Mouse (Mus musculus) adrenal gland, adult 10 weeks (tissue): ENCODE data around the gene Ppm1m. TPM values are rescaled to one million over a fixed set of nuclear protein-coding genes. Genes with fewer than 3 reads are reported as not detected.

Experiments used
- polyA plus RNA-seq: library from polyadenylated mRNA; stranded (reverse); fragments of 350-450 nt; fragmentation: Illumina TruSeq; extraction: RNeasy Lipid Tissue Mini Kit (QIAGEN cat#74804); gene quantifications from one replicate; pipeline ENCODE4 v1.2.3, GENCODE M21; 2014; ENCODE audit warnings: low read depth, low replicate concordance

Gene Ppm1m
- 10.9 TPM for polyA plus RNA-seq

GRCm38 (mm10) chr9:106199535-106200272 lies at the start of gene Ppm1m:
TSS of gene Ppm1m (minus strand) at chr9:106199746.

DNA sequence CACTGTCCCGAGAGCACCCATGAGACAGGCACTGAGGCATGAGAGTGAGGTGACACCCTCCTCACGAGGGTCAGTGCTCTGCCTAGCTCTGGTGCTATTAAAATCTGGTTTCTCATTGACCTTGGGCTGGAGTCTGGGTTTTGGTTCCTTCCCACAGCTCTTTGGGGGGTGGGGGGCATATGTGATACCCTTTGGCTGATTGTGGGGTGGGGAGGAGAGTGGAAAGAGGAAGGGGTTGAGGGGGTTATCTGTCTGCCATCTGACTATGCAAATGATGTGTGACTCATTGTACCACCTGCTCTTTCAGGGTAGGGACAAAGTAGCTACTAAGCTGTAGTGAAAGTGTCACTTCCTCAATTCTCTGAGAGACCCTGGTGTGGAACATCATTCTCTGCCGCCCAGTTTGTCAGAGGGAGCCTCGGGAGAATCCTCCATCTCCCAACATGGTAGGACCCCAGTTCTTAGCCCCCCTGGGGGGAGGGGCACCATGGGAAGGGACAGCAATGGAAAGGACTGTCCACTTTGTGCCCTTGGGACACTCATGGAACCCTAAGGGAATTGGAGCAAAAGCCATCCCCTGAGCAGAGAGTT lies 22.8 kb upstream of the Ppm1m start, which contains the start of gene Tlr9:
Gene Tlr9 (plus strand): TSS at position 338 of the 591 bp plus-strand sequence.

GRCm38 (mm10) chr9:106202819-106203636 lies 3.5 kb upstream of the Ppm1m start, which contains the start of gene Twf2:
TSS of gene Twf2 (plus strand) at chr9:106203108.

GRCm38 (mm10) chr9:106170556-106171345 lies 28.8 kb downstream of the Ppm1m start, which contains the start of gene Wdr82:
TSS of gene Wdr82 (plus strand) at chr9:106170928.

DNA sequence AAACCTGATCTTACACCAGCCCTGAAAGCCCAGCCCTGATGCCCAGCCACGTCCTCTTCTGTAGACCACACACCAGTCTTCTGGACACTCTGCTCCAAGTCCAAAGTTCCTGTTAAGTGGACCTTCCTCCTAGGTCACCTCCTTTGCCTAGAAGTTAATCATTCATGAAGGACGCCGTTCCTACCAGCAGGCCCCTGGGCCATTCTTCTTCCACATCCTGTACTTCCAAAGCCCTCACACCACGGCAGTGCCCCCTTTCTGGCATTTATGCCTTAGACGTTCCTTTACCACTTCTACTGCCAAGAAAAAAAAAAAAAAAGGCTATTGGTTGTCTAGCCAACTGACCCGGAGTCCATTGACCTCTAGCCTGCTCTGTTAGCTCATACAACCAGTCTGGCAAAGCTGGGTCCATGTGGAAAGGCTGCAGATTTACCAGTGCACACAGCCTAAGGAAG lies 41.5 kb downstream of the Ppm1m start, which contains the start of gene Glyctk:
Gene Glyctk (minus strand): TSS at position 102 of the 455 bp plus-strand sequence.

Other genes with a start within 250 kb of the Ppm1m start
- 0.76 TPM for gene Col6a5, start 239.1 kb downstream of the Ppm1m start, polyA plus RNA-seq
- gene Col6a4, start 103.0 kb downstream of the Ppm1m start, polyA plus RNA-seq = 0.35 TPM
- not detected for gene Glyctk, start 41.6 kb downstream of the Ppm1m start, polyA plus RNA-seq
- 109 TPM for gene Wdr82, start 28.8 kb downstream of the Ppm1m start, polyA plus RNA-seq
- gene Twf2, start 3.4 kb upstream of the Ppm1m start, polyA plus RNA-seq = 1.7 TPM
- gene Tlr9, start 22.9 kb upstream of the Ppm1m start, polyA plus RNA-seq = not detected
- gene Alas1, start 48.9 kb upstream of the Ppm1m start, polyA plus RNA-seq = 319 TPM
- gene Poc1a, start 81.3 kb upstream of the Ppm1m start, polyA plus RNA-seq = not detected
- 13.1 TPM for gene Dusp7, start 168.9 kb upstream of the Ppm1m start, polyA plus RNA-seq
- gene Rpl29, start 229.7 kb upstream of the Ppm1m start, polyA plus RNA-seq = 28.9 TPM
- 0.82 TPM for gene Acy1, start 238.6 kb upstream of the Ppm1m start, polyA plus RNA-seq
- 17.8 TPM for gene Abhd14b, start 247.7 kb upstream of the Ppm1m start, polyA plus RNA-seq
- 1.0 TPM for gene Abhd14a, start 247.9 kb upstream of the Ppm1m start, polyA plus RNA-seq